In the genomic region with DNA sequence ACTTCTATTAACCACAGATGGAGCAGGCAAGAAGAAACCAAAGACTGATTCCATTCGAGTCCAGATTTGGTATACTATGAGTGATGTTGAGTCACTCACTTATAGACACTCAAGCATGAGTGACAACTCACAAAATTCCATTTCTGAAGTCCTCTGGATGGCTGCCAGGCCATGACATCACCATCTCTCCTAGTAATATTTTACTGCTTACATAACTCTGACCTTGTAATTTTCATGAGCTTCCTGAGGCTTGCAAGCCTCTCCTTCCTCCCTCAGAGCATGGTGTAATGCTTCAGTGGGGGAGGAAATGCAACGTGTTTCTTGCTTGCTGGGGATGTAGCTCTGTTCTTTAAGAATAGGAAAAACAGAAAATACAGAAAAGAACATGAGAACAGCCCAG, we compare ENCODE assay signal across 15 mouse cellular contexts.
DNase-seq lines count a peak whose midpoint lies in the region; ATAC-seq lines count a peak whose summit lies in the region.
"Had no signal": no experiment of that assay in that cellular context is flagged by ENCODE, and none has a peak within 500 bp of the region (broad histone marks: within the 10 kb centered on the region; RNA-seq: fewer than 3 reads in every experiment).

No protein-coding gene starts in this region.

- H3K4me1 ChIP-seq in kidney, embryonic 16.5 days (ENCODE audit: insufficient read depth, low read length) = no peaks in the 10 kb centered on the region
- H3K4me1 ChIP-seq: embryonic facial prominence, embryonic 15.5 days; hindbrain, embryonic 13.5 days; lung, embryonic 15.5 days had no signal

- intact Hi-C loops in left cerebral cortex, postnatal 10 days (cut with DNase I) = no loop called here

- H3K36me3 ChIP-seq in kidney, embryonic 16.5 days (ENCODE audit: insufficient read depth, low read length) = no peaks in the 10 kb centered on the region
- H3K36me3 ChIP-seq: embryonic facial prominence, embryonic 15.5 days; hindbrain, embryonic 13.5 days; lung, embryonic 15.5 days had no signal

- no peak for ATAC-seq in kidney, embryonic 16.5 days (ENCODE audit: low FRiP score, low TSS enrichment)
- ATAC-seq: midbrain, embryonic 16.5 days had no signal

- no peaks in the 10 kb centered on the region for H3K27me3 ChIP-seq in kidney, embryonic 16.5 days (ENCODE audit: insufficient read depth, low read length)
- H3K27me3 ChIP-seq: embryonic facial prominence, embryonic 15.5 days; hindbrain, embryonic 13.5 days; lung, embryonic 15.5 days had no signal

- DNase-seq in kidney, adult 11 months = peak; percentile 9
- DNase-seq in 416B (ENCODE audit: low read depth) (peak; percentile 23), liver (no peak)
- peak; percentile 78 for DNase-seq in adrenal gland, postnatal 14 days
- peak; percentile 11 for DNase-seq in large intestine, adult 2 months (ENCODE audit: low read depth, low spot score)
- DNase-seq in left cerebral cortex, postnatal 10 days (ENCODE audit: extremely low spot score in 1 of 2, low spot score in 2 of 2) = no peak
- no peak for DNase-seq in right cerebral cortex, adult 2 months (ENCODE audit: low spot score in 2 of 2)
- DNase-seq: cerebellum, adult 8-10 months; gastrocnemius, postnatal 36 days; retina, postnatal 1 day had no signal

- H3K9ac ChIP-seq in kidney, embryonic 16.5 days (replicated peaks; ENCODE audit: low read length) = no peak overlapping the region
- H3K9ac ChIP-seq: embryonic facial prominence, embryonic 15.5 days; hindbrain, embryonic 13.5 days; lung, embryonic 15.5 days had no signal

- H3K4me3 ChIP-seq in kidney, embryonic 16.5 days (ENCODE audit: low read length) = no peak overlapping the region
- H3K4me3 ChIP-seq: embryonic facial prominence, embryonic 15.5 days; hindbrain, embryonic 13.5 days; lung, embryonic 15.5 days had no signal

- H3K27ac ChIP-seq in kidney, embryonic 16.5 days (ENCODE audit: low read length) = no peak overlapping the region
- H3K27ac ChIP-seq: embryonic facial prominence, embryonic 15.5 days; hindbrain, embryonic 13.5 days; lung, embryonic 15.5 days had no signal

- H3K9me3 ChIP-seq in kidney, embryonic 16.5 days (ENCODE audit: low read length) = no peaks in the 10 kb centered on the region
- H3K9me3 ChIP-seq: embryonic facial prominence, embryonic 15.5 days; hindbrain, embryonic 13.5 days; lung, embryonic 15.5 days had no signal

- no peak overlapping the region for H3K4me2 ChIP-seq in kidney, embryonic 16.5 days (replicated peaks; ENCODE audit: low read depth, low read length)
- H3K4me2 ChIP-seq: embryonic facial prominence, embryonic 15.5 days; hindbrain, embryonic 13.5 days; lung, embryonic 15.5 days had no signal

- WGBS in kidney, embryonic 16.5 days = 52% methylated on average over 2 of the region's 2 CpGs
- WGBS in large intestine, adult 2 months = 34% methylated on average over 2 of the region's 2 CpGs

Comparison
In these comparisons a context has a peak if more than half of its experiments do, and no peak if none do; other contexts are left out.
1. DNase-seq: peak in kidney, adult 11 months (single experiment), 416B (single experiment), adrenal gland, postnatal 14 days (single experiment) and large intestine, adult 2 months (single experiment); none in left cerebral cortex, postnatal 10 days (0 of 2), liver (single experiment) and right cerebral cortex, adult 2 months (0 of 2).